Mouse (Mus musculus) NIH3T3 (cell line): ENCODE results near the gene Aass.

Source experiments
- DNase-seq: peaks from one replicate; pipeline ENCODE4 v3.0.0-alpha.2; 2012; ENCODE audit warnings: low read depth

Aass gene

DNA sequence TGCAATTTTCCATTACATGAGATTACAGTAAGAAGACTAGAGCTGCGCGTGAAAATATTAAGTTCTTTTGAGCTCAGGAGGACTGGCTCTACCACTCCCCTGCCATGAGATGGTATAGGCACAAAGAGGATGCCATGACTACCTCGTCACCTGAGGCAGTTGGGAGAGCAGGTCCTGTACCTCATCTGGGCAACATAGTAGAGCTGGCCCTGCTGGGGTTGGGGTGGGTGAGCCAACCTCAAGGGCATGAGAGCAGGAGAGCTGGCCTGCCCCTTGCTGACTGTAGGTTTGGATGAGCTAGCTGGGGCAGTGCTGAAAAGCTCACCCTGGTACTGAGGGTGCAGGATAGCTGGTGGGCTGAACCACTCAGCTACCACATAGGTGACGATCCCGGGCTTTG, 77.1 kb downstream of the Aass start:
- no peak for DNase-seq

- no peak for DNase-seq
These were observed 84.0 kb downstream of the Aass start for GRCm38 (mm10) chr6:23048836-23049235.

GRCm38 (mm10) chr6:23028251-23028650, 104.5 kb downstream of the Aass start:
- DNase-seq: no peak
